Mouse (Mus musculus) spleen, postnatal 36 days (tissue): ENCODE results near the gene Olfr777.
"Not testable (repeated sequence)": the region's sequence is repeated elsewhere in the genome, so short reads cannot be mapped to it uniquely, and the experiment has no call there.

Experiments
- DNase-seq, 2 experiments: peaks; one replicate each; pipeline ENCODE4 v3.0.0; 2022; ENCODE audit warnings: low spot score in 2 of 2, mixed read lengths in 1 of 2

Olfr777 gene

GRCm38 (mm10) chr10:129271081-129271535, at the start of gene Olfr777:
Gene Olfr777, minus strand, starts transcription at chr10:129271485.
- no peak for DNase-seq

- DNase-seq, result no peak
These were observed 46.5 kb upstream of the Olfr777 start, which contains the start of gene Olfr780 for GRCm38 (mm10) chr10:129317817-129318216. Gene Olfr780, plus strand, starts transcription at chr10:129318117.

- DNase-seq, result not testable (repeated sequence)
These were observed 42.2 kb upstream of the Olfr777 start for GRCm38 (mm10) chr10:129313521-129313920.

- DNase-seq, result not testable (repeated sequence)
These were observed 41.7 kb upstream of the Olfr777 start for GRCm38 (mm10) chr10:129312973-129313372.

GRCm38 (mm10) chr10:129258827-129259226, 12.5 kb downstream of the Olfr777 start, which contains the start of gene Olfr776:
Gene Olfr776, plus strand, starts transcription at chr10:129259127.
- no peak for DNase-seq

- no peak for DNase-seq
These were observed 23.2 kb downstream of the Olfr777 start, which contains the start of gene Olfr775 for GRCm38 (mm10) chr10:129248112-129248511. Gene Olfr775, plus strand, starts transcription at chr10:129248412.

GRCm38 (mm10) chr10:129235904-129236303, 35.4 kb downstream of the Olfr777 start, which contains the start of gene Olfr774:
Gene Olfr774, plus strand, starts transcription at chr10:129236204.
- no peak for DNase-seq

GRCm38 (mm10) chr10:129230737-129231136, 40.5 kb downstream of the Olfr777 start:
- DNase-seq, result no peak
